Mouse (Mus musculus) yolk sac, embryonic 10.5 days (tissue): Measurements from ENCODE around the gene Mrps18c.

Experiments used
- DNase-seq: peaks from one replicate; pipeline ENCODE4 v3.0.0-alpha.2; 2017; ENCODE audit warnings: low spot score

The Mrps18c gene

DNA sequence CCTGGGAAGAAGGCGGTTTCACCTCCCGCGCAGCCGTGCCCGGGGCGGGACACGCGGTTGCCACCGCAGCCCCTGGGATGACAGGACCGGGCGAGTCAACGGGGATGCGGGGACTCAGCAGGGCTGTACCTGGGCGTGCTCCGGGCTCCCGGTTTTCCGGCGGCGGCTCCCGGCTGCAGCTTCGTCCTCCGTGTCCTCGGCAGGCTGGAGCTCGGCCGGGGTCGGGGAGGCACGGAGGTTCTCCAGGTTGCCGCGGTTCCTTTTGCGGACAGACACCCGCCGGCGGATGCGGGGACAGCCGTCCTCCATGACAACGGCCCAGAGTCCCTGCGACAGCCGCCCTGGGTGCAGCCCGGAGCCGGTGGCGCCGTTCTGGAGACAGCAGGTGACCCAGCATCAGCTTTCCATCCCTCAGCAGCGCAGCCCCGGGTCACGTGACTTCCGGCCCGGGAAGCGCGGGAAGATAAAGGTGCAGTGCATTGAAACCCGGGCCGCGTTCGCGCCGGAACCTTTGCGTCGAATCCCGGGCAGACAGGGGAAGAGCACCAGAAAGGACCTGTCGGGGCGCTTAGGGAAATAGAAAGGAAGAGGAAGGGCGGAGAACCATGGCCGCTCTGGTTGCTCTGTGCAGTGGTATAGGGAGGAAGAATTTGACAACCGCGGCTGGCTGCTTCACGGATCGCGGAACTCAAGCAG is at the start of gene Mrps18c, which contains the start of gene Helq:
TSS of gene Mrps18c (plus strand) at position 463 of the 696 bp plus-strand sequence.
TSS of gene Helq (minus strand) at position 434 of the 696 bp plus-strand sequence.
- peak; percentile 93 for DNase-seq

DNA sequence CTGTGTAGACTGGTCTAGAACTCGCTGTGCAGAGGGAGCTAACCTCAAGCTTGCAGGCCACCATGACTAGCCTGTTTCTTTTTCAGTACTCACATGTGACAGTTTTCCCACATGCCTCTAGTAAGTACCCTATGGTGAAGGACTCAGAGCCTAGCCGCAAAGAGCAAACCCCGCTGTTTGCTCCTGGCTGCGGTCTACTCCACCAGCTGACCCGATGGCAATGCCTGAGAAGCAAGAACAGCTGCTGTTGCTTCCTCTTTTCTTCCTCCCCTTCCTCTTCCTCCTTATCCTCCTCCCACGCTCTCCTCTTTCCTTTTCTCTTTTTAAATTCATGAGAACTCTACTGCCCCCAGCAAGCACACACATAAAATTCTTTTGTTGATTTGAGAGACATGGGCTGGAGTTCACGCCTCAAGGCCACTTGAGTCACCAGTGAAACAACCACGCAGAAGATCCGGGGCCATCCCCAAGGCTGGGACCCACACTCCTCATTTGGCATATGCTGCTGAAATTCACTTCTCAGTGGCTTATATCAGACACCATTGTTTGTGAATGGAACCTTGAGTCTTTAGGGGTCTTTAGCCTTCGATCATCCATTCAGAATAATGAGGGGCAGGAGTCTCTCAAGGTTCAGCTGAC is 47.7 kb upstream of the Mrps18c start:
- no peak for DNase-seq

DNA sequence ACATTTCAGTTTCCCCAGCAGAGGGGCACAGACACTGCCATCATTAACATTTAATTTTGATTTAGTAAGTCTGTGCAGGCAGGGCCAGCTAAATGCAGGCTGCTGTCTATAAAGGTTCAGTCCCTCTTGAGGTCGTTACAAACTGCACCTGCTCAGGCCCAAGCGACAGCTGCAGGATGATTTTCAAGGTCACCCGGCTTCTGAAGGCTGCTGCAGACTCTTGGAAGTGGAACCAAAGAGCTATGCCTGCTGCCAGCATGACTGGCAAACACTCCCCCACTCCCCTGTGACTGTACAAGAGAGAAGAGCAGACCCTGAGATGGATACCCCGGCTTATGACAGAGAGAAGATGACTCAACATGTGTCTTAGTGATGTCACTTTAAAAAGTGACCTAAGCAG is 46.8 kb upstream of the Mrps18c start:
- no peak for DNase-seq

DNA sequence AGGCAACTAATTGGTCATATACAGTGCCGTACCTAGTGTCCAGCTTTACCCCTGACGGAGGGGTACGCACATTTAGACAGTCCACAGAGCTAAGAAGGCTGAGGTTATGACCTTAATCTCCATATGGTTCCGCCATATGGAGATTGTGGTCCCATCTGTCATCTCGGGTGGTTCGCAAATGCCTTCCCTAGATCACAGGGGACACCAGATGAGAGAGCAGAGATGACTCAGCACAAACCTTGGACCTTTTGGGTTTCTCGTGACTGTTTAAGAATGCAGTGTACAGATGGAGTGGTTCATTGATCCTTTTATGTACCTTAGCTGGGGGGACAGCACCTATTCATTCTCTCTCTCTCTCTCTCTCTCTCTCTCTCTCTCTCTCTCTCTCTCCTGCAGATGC is 45.0 kb upstream of the Mrps18c start:
- no peak for DNase-seq

DNA sequence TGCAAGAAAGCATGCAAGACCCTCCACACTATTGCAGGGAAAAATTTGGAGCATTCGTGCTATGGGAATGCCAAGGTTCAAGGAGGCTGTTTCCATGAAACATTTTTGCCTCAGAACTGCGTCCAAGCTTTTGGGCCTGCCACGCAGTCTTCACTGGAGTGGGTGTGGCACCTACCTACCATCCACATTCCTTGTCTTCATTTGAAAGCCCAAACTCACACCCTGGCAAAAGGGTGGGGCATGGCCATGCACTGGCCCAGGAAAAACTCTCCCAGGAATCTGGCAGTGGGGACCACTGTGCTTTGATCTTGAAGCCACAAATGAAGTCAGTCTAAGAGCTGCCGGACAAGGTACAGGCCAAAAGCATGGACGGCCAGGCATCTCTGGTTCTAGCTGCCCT is 40.3 kb upstream of the Mrps18c start:
- no peak for DNase-seq

DNA sequence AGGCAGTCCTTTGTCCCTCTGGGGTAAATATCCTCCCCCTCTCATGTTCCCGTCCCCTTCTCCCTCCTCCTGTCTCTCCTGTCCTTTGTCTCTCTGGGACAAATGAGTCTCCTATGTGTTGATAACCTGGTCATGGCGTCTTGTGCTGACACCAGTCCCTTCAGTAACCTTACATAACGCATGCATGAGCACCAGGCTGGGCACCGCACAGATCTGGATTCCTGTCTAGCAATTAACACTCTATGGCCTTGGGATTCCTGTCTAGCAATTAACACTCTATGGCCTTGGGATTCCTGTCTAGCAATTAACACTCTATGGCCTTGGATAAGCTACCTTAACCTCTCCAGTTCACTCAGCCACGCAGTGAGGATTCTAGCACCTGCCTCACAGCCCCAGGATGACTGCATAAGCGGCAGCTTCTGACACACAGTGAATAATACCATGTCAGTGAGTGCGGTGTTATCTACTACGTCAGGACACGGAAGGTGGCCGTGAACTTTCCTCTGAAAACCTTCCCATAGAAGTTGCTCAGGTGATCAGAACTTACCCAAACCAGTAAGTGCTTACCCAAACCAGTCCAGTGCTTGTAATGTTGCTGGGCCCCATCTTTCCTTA is 38.3 kb upstream of the Mrps18c start:
- DNase-seq, result no peak

DNA sequence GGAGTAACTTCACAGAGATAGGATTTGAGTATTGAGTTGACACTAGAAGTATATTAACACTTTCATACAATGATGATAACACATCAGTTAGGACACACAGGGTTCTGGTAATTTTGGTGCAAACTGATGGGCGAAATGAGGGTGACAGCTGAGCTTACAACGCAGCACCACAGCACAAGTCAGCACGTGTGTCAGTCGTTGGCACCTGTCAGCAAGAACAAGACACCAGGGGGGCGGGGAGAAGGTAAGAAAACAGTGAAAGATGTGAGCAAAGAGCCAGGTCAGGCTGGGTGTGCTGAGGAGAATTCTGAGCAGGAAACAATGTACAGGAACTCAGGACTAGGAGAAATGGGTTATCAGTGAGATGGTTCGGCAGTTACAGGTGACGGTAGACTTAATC is 36.7 kb upstream of the Mrps18c start:
- DNase-seq, result no peak

DNA sequence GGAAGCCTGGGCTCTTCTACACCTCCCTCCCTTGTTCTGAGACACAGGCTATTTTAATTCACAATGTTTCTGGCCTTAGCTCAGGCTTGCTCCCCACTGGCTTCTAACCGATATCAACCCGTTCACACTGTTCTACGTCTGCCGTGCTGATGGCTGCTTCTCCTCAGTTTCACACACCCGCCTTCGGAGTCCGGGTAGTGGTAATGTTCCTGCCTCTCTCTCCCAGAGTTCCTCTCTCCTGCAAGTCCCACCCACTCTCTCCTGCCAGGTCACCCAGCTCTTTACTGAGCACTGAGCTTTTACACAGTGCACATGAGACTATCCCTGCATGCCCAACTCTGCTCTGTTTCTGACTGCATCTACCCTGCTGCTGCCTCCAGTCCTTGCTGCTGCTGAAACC is 32.4 kb upstream of the Mrps18c start:
- DNase-seq, result no peak

DNA sequence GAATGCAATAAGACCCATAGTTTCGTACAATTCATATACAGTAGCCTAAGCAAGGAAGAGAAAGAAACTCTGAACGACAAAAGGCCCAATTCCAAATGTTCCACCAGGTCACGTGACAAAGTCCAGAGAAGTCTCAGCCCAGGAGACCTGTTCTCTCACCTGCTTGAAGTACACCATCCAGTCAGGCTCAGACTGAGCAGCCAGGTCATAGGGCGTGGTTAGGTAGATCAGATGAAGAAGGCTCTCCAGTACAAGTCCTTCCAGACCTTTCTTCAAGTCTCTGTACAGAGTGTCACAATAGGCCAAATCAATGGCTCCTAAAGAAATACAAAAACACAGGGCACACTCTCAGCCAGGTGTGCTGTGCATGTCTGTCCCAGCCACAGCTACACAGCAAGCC is 26.9 kb upstream of the Mrps18c start:
- no peak for DNase-seq

DNA sequence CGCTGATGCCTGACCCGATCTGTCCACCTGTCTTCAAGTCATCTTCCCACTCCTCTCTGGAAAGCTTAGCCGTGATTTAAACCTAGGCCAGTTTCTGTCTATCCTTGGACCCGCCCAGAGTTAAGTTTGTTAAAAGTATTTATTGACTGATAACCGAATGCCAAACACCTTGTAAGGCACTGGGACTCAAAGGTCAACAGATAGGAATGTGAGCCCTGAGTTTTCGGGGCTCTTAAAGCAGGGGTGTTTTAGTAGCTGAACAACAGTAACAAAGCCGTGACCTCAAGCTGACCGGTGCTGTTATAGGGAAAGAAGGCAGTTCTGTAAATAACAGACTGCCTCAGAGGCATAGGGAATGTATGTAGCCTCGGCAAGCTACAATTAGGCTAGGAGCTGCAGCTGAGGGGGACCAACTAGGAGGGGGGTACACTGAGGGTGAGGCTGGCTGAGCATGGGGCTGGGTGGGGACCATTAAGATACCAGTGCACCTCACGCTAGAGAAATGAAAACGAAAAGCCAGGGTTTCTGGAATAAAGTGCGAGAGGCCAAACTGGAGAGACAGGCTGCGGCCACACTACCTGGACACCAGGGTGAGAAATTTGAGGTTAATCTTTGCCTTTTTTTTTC is 22.5 kb upstream of the Mrps18c start:
- DNase-seq, result peak; percentile 21

DNA sequence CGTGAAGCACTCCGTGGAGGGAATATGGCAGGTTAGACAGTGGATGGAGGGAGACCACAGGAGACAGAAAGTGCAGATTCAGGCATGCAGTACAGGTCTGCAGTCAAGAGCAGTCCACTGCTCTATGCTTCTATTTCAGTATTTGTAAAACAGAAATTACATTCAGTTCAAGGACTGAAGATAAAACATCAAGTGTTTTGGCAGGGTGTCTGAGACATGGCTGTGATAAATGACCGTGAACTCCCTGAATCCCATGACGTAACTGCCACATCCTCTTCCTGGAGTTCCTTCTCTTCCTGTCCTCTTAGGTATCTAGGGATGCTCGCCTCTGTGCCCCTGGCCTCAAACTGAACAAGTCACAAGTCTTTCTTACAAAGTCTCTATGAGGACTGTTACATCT is 21.5 kb upstream of the Mrps18c start:
- no peak for DNase-seq

DNA sequence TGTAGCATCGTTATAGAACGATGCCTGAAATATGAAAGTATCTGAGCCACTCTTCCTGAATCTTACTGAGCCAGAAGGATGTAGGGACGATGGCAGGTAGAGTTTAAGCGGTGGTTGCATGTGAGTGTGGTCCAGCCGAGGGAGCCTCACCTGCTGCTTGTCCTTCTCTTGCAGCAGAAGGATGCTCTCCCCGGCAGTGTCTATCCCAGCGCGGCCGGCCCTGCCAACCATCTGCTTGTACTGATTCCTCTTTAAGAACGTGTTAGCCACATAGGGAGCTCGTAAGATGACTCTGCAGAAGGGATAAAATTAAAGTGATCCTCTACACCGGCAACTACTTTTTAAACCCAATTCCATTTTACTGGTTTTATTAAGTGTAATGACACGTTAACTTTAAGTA is 19.4 kb upstream of the Mrps18c start:
- no peak for DNase-seq

DNA sequence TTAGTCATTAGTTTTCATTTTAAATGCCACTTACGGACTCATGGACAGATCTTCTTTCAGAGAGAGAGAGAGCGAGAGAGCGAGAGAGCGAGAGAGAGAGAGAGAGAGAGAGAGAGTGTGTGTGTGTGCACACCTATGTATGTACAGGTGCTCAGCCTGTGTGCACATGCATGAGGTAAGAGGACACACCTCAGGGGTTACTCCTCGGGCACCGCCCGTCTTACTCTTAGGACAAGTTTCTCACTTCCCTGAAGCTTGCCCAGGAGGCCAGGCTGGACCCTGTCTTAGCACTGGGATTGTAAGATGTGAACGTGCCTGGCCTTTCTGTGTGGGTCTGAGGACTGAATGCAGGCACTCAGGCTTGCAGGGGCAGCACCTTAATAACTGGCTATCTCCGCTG is 10.9 kb upstream of the Mrps18c start:
- DNase-seq, result no peak

DNA sequence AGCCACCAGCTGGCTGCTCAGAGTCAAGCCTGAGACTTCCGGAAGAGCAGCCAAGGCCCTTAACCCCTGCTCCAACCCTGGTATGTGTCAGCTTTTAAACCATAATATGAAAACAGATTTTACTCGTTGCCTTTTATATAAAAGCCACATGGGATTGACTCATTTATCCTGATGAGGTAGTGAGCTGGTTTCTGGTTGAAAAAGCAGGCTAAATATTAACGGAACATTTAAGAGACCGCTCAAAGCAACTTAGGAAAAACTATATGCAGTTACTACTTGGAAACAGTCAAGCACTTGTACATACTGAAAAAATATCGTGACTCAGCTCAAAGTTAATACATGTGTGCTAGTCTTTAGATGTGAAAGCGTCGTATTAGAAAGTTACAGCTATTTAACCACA is 6.2 kb upstream of the Mrps18c start:
- no peak for DNase-seq

DNA sequence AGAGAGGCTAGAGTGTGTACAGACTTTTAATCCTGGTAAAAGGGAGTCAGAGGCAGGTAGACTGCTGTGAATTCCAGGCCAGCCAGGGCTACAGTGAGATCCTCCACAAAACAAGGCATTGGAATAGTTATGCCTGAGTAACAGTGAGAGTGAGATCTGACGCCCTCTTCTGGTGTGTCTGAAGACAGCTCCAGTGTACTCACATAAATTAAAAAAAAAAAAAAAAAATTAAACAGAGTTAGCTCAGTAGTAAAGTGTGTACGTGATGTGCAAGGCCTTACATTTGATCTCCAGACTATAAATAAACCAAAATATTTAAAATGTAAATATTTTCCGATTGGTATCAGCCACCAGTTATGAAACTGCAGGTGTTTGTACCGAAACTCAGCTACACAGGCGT is 4.3 kb upstream of the Mrps18c start:
- DNase-seq, result no peak

DNA sequence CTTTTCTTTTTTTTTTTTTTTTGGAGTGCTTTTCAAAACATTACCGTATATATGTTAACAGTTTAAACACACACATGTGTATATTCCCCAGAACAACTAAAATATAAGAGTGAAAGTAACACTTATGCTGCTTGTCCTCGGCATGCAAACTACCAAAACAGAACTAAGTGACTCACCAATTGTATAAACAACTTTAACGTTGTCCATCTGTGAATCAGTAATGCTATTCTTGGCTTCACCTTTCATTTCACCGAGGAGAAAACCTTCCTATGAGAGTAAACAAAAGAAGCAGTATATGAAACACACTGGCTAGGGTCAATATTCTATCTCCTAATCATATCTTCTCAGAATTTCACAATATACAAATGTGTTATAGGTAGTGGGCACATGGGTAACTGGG is 19.9 kb downstream of the Mrps18c start:
- no peak for DNase-seq

DNA sequence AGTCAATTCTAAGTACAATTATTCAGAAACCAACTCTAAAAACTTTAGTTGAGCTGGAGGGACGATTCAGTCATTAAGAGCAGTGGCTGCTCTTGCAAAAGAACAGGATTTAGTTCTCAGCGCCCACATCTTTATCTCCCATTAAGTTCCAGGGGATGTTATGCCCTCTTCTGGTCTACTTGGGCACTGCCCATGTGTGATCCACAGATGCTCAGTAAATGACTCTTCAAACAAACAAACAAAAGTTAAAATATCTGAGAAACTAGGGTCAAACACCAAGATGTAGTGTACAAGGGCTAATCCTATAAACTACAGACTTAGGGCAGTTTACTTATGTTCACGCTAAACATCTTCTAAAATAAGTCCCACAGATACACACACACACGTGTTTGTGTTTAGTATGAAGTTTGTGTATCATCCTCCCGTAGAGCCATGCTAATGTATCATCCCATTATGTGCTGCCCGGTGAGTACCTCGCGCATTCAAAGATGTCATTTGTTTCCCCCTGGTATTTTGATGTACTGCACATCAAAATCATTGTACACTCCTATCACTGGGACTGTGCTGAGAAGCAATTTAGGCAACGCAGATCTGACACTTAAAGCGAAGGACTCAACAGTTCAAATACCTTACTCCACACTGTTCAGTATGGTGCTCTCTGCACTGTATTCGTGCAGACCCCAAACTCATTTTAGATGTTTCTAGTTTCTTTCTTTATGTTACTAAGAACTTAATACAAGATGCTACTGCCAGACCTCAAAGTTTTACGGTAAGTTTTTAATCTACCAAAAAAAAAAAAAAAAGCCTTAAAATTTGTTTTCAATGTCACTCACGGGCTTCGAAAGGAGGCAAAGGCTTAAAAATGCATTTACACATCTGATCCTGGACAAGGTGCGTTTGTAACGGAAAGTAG is 21.4 kb downstream of the Mrps18c start:
- no peak for DNase-seq

DNA sequence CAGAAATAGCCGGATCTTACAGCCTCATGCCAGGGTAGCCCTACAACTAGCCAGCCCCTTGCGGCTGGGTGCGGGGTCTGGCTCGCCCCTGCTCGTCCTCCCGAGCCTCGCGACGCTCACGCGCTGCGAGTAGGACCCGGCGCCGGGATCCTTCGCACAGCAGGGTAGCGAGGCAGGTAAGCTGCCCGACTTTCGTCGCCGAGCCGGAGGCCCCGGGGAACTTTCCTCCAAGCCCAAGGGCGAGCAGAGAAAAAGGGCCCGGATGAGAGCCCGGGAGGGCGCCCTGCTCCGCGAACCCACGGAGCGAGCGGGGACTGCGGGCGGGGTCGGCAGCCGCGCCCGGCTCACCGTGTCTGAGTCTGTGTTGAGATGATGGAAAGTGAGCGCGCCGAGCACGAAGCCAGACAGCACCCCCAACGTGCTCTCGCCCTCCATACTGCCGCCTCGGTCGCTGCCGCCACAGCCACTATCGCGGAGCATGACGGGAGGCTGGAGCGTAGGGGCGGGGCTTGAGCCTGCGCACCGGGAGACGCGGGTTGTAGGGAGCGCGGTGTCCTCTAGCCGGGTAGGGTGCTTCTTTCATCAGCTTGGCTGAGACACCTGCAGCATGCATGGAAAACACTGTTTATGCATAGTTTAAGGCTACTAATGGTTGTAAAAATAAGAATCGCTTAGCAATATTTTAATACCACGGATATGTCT is 22.2 kb downstream of the Mrps18c start, which contains the start of gene Abraxas1:
TSS of gene Abraxas1 (minus strand) at position 483 of the 702 bp plus-strand sequence.
- DNase-seq, result peak; percentile 88

DNA sequence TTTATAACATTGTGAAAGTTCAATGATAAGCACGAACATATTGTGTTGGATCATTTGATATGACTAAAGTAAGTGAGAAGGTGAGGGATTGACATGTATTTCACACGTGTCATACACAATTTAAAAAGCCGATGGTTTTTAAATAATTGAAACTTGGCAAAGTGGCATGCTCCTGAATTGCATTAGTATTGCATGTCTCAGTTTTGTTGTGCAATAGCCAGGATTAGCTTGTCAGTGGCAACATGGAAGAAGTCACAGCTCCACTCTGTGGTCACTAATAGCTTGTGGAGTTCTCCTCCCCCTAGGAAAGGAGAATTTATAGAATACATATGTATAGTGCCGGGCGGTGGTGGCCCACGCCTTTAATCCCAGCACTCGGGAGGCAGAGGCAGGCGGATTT is 22.9 kb downstream of the Mrps18c start:
- no peak for DNase-seq

DNA sequence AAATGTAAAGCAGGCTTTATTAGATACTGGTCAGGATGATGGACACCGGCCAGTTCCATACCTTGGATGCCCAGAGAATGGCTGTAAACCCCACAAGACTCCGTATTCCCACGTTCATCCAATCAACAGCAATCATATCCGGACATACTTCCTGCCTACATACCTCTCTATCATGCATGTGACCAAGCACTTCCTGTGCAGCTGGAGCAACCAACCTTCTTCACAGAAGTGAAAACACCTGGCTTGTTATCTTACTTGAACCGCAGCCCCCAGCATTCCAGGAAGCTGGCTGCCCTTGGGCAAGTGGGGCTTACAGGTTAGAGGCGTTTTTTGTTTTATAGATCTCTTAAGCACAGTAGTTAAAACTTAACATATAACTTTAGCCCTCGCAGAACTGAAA is 24.4 kb downstream of the Mrps18c start:
- DNase-seq, result no peak

DNA sequence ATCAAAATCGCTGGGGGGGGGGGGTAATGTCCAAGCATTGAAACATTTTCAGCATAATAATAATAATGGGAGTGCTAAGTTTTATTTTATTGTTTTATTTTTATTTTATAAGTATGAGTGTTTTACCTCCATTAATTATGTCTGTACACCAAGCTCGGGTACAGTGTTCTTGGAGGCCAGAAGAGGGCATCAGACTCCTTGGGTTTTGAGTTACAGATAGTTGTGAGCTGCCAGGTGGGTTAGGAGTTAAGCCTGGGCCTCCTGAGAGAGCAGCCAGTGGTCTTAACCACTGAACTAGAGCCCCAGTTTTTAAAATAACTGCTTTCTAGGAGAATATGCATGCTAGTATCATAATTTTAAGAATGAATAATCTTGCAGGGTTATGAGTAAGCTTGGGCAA is 27.5 kb downstream of the Mrps18c start:
- DNase-seq, result no peak
